Mouse (Mus musculus) liver, postnatal 0 days (tissue): ENCODE results near the gene Gm45837.

ENCODE experiments used
- CTCF ChIP-seq: sonication (generic); IDR thresholded peaks from 2 replicates; pipeline ENCODE4 v1.5.1; 2016; ENCODE audit warnings: antibody characterized with exemption, low read depth
- EP300 ChIP-seq: IDR thresholded peaks from 2 replicates; pipeline ENCODE4 v1.6.1; 2016; ENCODE audit warnings: antibody characterized with exemption, low read depth, mild to moderate bottlenecking

GRCm38 (mm10) chr7:101361021-101361420 lies 49.7 kb upstream of the Gm45837 start:
- no peak for TF ChIP-seq CTCF
- no peak for TF ChIP-seq EP300
